15 mouse cellular contexts compared by ENCODE assay signal in the genomic region with DNA sequence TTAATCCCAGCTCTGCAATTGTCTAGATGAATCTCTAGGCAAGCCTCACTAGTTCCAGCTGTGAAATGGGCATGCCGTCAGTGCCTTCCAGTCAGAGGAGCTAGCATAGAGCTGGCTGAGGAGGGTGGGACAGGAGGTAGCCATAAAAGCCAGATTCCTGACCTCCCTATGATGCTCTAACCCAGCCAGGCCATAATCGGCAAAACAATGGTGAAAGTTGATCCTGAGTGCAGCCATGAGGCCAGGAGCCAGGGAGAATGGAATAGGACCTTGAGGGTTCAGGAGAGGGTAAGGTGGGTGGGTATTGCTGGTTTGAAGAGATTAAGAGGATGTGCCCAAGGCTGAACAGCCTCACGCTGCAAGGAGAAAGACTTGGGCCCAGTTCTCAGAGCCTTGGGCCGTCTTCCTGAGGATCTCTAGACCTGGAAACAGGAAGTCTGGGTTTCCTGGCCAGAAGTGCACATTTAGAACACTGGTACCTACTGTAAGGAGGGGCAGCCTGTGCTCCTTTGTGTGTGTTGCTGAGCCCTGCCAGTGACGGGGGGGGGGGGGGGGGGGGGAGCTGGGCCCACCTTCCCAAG. TPM values are rescaled to one million over a fixed set of nuclear protein-coding genes. Genes with fewer than 3 reads are reported as not detected.
DNase-seq lines count a peak whose midpoint lies in the region; ATAC-seq lines count a peak whose summit lies in the region.
"Had no signal": no experiment of that assay in that cellular context is flagged by ENCODE, and none has a peak within 500 bp of the region (broad histone marks: within the 10 kb centered on the region; RNA-seq: fewer than 3 reads in every experiment).

No protein-coding gene starts in this region.

- DNase-seq in heart, embryonic 10.5 days (ENCODE audit: low spot score), result no peak
- DNase-seq in heart, postnatal 14 days, result no peak
- DNase-seq in kidney, postnatal 14 days, result no peak
- peak; percentile 54 for DNase-seq in R1 (ENCODE audit: low read depth, low spot score)
- no peak for DNase-seq in embryo, embryonic 10.5 days (ENCODE audit: low spot score)
- DNase-seq: adrenal gland, postnatal 14 days; B cell, adult 2 months; cerebellum, adult 8-10 months; gastrocnemius, postnatal 25 days had no signal

- 53% methylated on average over 5 of the region's 5 CpGs for WGBS in heart, embryonic 10.5 days
- WGBS in kidney, embryonic 15.5 days, result 39% methylated on average over 5 of the region's 5 CpGs
- 29% methylated on average over 5 of the region's 5 CpGs for WGBS in liver, embryonic 15.5 days (ENCODE audit: insufficient replicate concordance)
- 47% methylated on average over 4 of the region's 5 CpGs for WGBS in neural tube, embryonic 15.5 days

- no peak overlapping the region for H3K4me3 ChIP-seq in heart, embryonic 10.5 days
- no peak overlapping the region for H3K4me3 ChIP-seq in kidney, embryonic 15.5 days (replicated peaks)
- no peak overlapping the region for H3K4me3 ChIP-seq in liver, embryonic 15.5 days (replicated peaks)
- H3K4me3 ChIP-seq in neural tube, embryonic 15.5 days (replicated peaks), result no peak overlapping the region

- peaks cover 87% of the 10 kb centered on the region for H3K27me3 ChIP-seq in heart, embryonic 10.5 days (ENCODE audit: insufficient read depth, poor library complexity, severe bottlenecking)
- H3K27me3 ChIP-seq in kidney, embryonic 15.5 days, result peaks cover 23% of the 10 kb centered on the region
- peaks cover 40% of the 10 kb centered on the region for H3K27me3 ChIP-seq in liver, embryonic 15.5 days
- peaks cover 58% of the 10 kb centered on the region for H3K27me3 ChIP-seq in neural tube, embryonic 15.5 days (replicated peaks)

- H3K9ac ChIP-seq in kidney, embryonic 15.5 days, result 0 out of 2 replicates have a peak overlapping the region, but pooled peaks have one; percentile 12
- peak overlapping the region; percentile 42; the same call in 1 of the 2 replicates for H3K9ac ChIP-seq in liver, embryonic 15.5 days
- no peak overlapping the region for H3K9ac ChIP-seq in neural tube, embryonic 15.5 days (replicated peaks)

- peaks cover 92% of the 10 kb centered on the region for H3K4me1 ChIP-seq in heart, embryonic 10.5 days
- H3K4me1 ChIP-seq in kidney, embryonic 15.5 days, result peaks cover 91% of the 10 kb centered on the region
- H3K4me1 ChIP-seq in liver, embryonic 15.5 days (replicated peaks), result peaks cover 100% of the 10 kb centered on the region
- H3K4me1 ChIP-seq in neural tube, embryonic 15.5 days, result peaks cover 46% of the 10 kb centered on the region

- H3K27ac ChIP-seq in heart, embryonic 10.5 days, result peak overlapping the region; percentile 84
- H3K27ac ChIP-seq in kidney, embryonic 15.5 days, result peak overlapping the region; percentile 89
- H3K27ac ChIP-seq in liver, embryonic 15.5 days (replicated peaks), result peak overlapping the region; percentile 70
- H3K27ac ChIP-seq in neural tube, embryonic 15.5 days (replicated peaks), result no peak overlapping the region

- ATAC-seq in kidney, embryonic 15.5 days (replicated peaks; ENCODE audit: low FRiP score), result no peak
- ATAC-seq in liver, embryonic 15.5 days (ENCODE audit: insufficient read depth), result no peak
- no peak for ATAC-seq in neural tube, embryonic 15.5 days (ENCODE audit: low FRiP score)
- ATAC-seq: forebrain, embryonic 16.5 days; inflammation-experienced regulatory T-cells, adult 6 months had no signal

- intact Hi-C loops in heart, postnatal 14 days (cut with DNase I), result no loop called here

- H3K9me3 ChIP-seq in heart, embryonic 10.5 days, result no peaks in the 10 kb centered on the region
- no peaks in the 10 kb centered on the region for H3K9me3 ChIP-seq in kidney, embryonic 15.5 days (replicated peaks)
- H3K9me3 ChIP-seq in liver, embryonic 15.5 days (replicated peaks), result no peaks in the 10 kb centered on the region
- no peaks in the 10 kb centered on the region for H3K9me3 ChIP-seq in neural tube, embryonic 15.5 days (replicated peaks)

- no peaks in the 10 kb centered on the region for H3K36me3 ChIP-seq in heart, embryonic 10.5 days
- no peaks in the 10 kb centered on the region for H3K36me3 ChIP-seq in kidney, embryonic 15.5 days
- H3K36me3 ChIP-seq in liver, embryonic 15.5 days (replicated peaks), result no peaks in the 10 kb centered on the region
- H3K36me3 ChIP-seq in neural tube, embryonic 15.5 days, result no peaks in the 10 kb centered on the region

- H3K4me2 ChIP-seq in kidney, embryonic 15.5 days, result peak overlapping the region; percentile 34
- peak overlapping the region; percentile 13; the same call in 1 of the 2 replicates for H3K4me2 ChIP-seq in liver, embryonic 15.5 days
- no peak overlapping the region for H3K4me2 ChIP-seq in neural tube, embryonic 15.5 days

RNA-seq across cellular contexts. Expression of a gene that starts 9.4 kb away (rescaled TPM):
- polyA plus RNA-seq in heart, embryonic 10.5 days (2016; fragmentation: Nextera tagmentation; extraction: Ambion mirVana), result 12.1 and 12.8 TPM in 2 replicates
- total RNA-seq in heart, postnatal 14 days (2021), result 10 to 100 TPM; 38.0 to 40.4 TPM
- 19.5 and 22.9 TPM in 2 replicates for polyA plus RNA-seq in kidney, embryonic 15.5 days (2015; fragmentation: Nextera tagmentation; extraction: Ambion mirVana)
- 70.3 and 79.5 TPM in 2 replicates for polyA plus RNA-seq in liver, embryonic 15.5 days (2015; fragmentation: Nextera tagmentation; extraction: Ambion mirVana)
- 1.00 and 3.3 TPM in 2 replicates for polyA plus RNA-seq in neural tube, embryonic 15.5 days (2015; fragmentation: Nextera tagmentation; extraction: Ambion mirVana)
- polyA plus RNA-seq: inflammation-experienced regulatory T-cells, adult 6 months had no signal

RNA-seq across cellular contexts. Expression of a gene that starts 16.0 kb away (rescaled TPM):
- 14.5 and 14.6 TPM in 2 replicates for polyA plus RNA-seq in heart, embryonic 10.5 days (2016; fragmentation: Nextera tagmentation; extraction: Ambion mirVana)
- 1 to 10 TPM; 4.1 to 5.5 TPM for total RNA-seq in heart, postnatal 14 days (2021)
- 16.8 and 17.8 TPM in 2 replicates for polyA plus RNA-seq in kidney, embryonic 15.5 days (2015; fragmentation: Nextera tagmentation; extraction: Ambion mirVana)
- 22.5 and 23.5 TPM in 2 replicates for polyA plus RNA-seq in liver, embryonic 15.5 days (2015; fragmentation: Nextera tagmentation; extraction: Ambion mirVana)
- polyA plus RNA-seq in neural tube, embryonic 15.5 days (2015; fragmentation: Nextera tagmentation; extraction: Ambion mirVana), result 1.9 and 11.8 TPM in 2 replicates
- polyA plus RNA-seq: inflammation-experienced regulatory T-cells, adult 6 months had no signal

RNA-seq across cellular contexts. Expression of a gene that starts 26.2 kb away (rescaled TPM):
- polyA plus RNA-seq in heart, embryonic 10.5 days (2016; fragmentation: Nextera tagmentation; extraction: Ambion mirVana), result 0.21 and 0.30 TPM in 2 replicates
- total RNA-seq in heart, postnatal 14 days (2021), result not detected
- 5.5 and 7.0 TPM in 2 replicates for polyA plus RNA-seq in kidney, embryonic 15.5 days (2015; fragmentation: Nextera tagmentation; extraction: Ambion mirVana)
- not detected in 2 replicates for polyA plus RNA-seq in liver, embryonic 15.5 days (2015; fragmentation: Nextera tagmentation; extraction: Ambion mirVana)
- 1.4 and 2.8 TPM in 2 replicates for polyA plus RNA-seq in neural tube, embryonic 15.5 days (2015; fragmentation: Nextera tagmentation; extraction: Ambion mirVana)
- total RNA-seq: gastrocnemius, postnatal 25 days had no signal
- polyA plus RNA-seq: embryonic facial prominence, embryonic 11.5 days had no signal

RNA-seq across cellular contexts. Expression of a gene that starts 52.8 kb away (rescaled TPM):
- polyA plus RNA-seq in heart, embryonic 10.5 days (2016; fragmentation: Nextera tagmentation; extraction: Ambion mirVana), result 4.6 and 15.2 TPM in 2 replicates
- total RNA-seq in heart, postnatal 14 days (2021), result 1 to 10 TPM; 1.2 to 1.7 TPM
- 91.7 and 93.3 TPM in 2 replicates for polyA plus RNA-seq in kidney, embryonic 15.5 days (2015; fragmentation: Nextera tagmentation; extraction: Ambion mirVana)
- 0.56 and 0.62 TPM in 2 replicates for polyA plus RNA-seq in liver, embryonic 15.5 days (2015; fragmentation: Nextera tagmentation; extraction: Ambion mirVana)
- 2.9 and 12.0 TPM in 2 replicates for polyA plus RNA-seq in neural tube, embryonic 15.5 days (2015; fragmentation: Nextera tagmentation; extraction: Ambion mirVana)
- total RNA-seq: adrenal gland, postnatal 14 days had no signal
- polyA plus RNA-seq: inflammation-experienced regulatory T-cells, adult 6 months had no signal

RNA-seq across cellular contexts. Expression of a gene that starts 55.3 kb away (rescaled TPM):
- 27.8 and 33.1 TPM in 2 replicates for polyA plus RNA-seq in heart, embryonic 10.5 days (2016; fragmentation: Nextera tagmentation; extraction: Ambion mirVana)
- total RNA-seq in heart, postnatal 14 days (2021), result 10 to 100 TPM; 73.0 to 82.1 TPM
- polyA plus RNA-seq in kidney, embryonic 15.5 days (2015; fragmentation: Nextera tagmentation; extraction: Ambion mirVana), result 31.9 and 40.0 TPM in 2 replicates
- 6.6 and 9.4 TPM in 2 replicates for polyA plus RNA-seq in liver, embryonic 15.5 days (2015; fragmentation: Nextera tagmentation; extraction: Ambion mirVana)
- polyA plus RNA-seq in neural tube, embryonic 15.5 days (2015; fragmentation: Nextera tagmentation; extraction: Ambion mirVana), result 30.2 and 33.7 TPM in 2 replicates
